Mouse (Mus musculus): ENCODE measurements around the gene Dyrk1b. TPM values are rescaled to one million over a fixed set of nuclear protein-coding genes. Genes with fewer than 3 reads are reported as not detected.

The Dyrk1b gene
- polyA plus RNA-seq, 2 experiments: 13.8 to 26.0 TPM

GRCm38 (mm10) chr7:28182320-28182719 is 3.1 kb downstream of the Dyrk1b start:
- Histone ChIP-seq H3K9ac (ENCODE audit: low read depth, low read length, severe bottlenecking) (no peak overlapping the region), H3K4me3 (replicated peaks; ENCODE audit: low read length) (no peak overlapping the region), H3K4me2 (replicated peaks; ENCODE audit: low read depth, low read length, severe bottlenecking) (no peak overlapping the region), H3K27me3 (ENCODE audit: control insufficient read depth, insufficient read depth, low read length) (no peaks in the 10 kb centered on the region), H3K36me3 (ENCODE audit: control insufficient read depth, insufficient read depth, low read length) (peaks cover 75% of the 10 kb centered on the region), H3K4me1 (ENCODE audit: control insufficient read depth, insufficient read depth, low read length) (peaks cover 5% of the 10 kb centered on the region; the same call in 1 of the 2 replicates), H3K9me3 (ENCODE audit: control insufficient read depth, low read length) (no peaks in the 10 kb centered on the region), H3K27ac (replicated peaks; ENCODE audit: low read depth, low read length) (no peak overlapping the region)
- WGBS: 95% methylated on average over 22 of the region's 22 CpGs
- TF ChIP-seq POLR2A (IDR thresholded peaks at IDR 0.05; ENCODE audit: borderline replicate concordance, extremely low read depth, insufficient read depth, insufficient read length): no peak
- ATAC-seq (ENCODE audit: low FRiP score, low read depth): no peak
- no peak for DNase-seq (ENCODE audit: low spot score)

DNA sequence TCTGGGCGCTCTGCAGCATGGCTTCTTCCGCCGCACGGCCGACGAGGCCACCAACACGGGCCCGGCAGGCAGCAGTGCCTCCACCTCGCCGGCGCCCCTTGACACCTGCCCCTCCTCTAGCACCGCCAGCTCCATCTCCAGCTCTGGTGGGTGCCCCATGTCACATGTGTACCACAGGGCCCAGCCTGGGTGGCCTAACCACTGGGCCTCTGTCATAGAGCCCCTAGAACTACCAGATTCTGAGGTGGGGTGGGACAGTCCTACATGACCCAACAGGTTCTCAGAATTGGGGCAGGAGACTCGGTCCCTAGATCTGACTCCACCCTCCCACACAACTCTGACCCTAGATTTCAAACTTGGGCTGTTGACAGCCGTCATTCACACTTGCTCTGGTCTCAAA is 6.6 kb downstream of the Dyrk1b start:
- Histone ChIP-seq H3K27me3 (ENCODE audit: control insufficient read depth, insufficient read depth, low read length) (no peaks in the 10 kb centered on the region), H3K27ac (replicated peaks; ENCODE audit: low read depth, low read length) (no peak overlapping the region), H3K4me2 (replicated peaks; ENCODE audit: low read depth, low read length, severe bottlenecking) (no peak overlapping the region), H3K4me3 (replicated peaks; ENCODE audit: low read length) (no peak overlapping the region), H3K4me1 (ENCODE audit: control insufficient read depth, insufficient read depth, low read length) (peaks cover 1% of the 10 kb centered on the region; the same call in 1 of the 2 replicates), H3K9ac (ENCODE audit: low read depth, low read length, severe bottlenecking) (no peak overlapping the region), H3K9me3 (ENCODE audit: control insufficient read depth, low read length) (no peaks in the 10 kb centered on the region), H3K36me3 (ENCODE audit: control insufficient read depth, insufficient read depth, low read length) (peaks cover 94% of the 10 kb centered on the region)
- no peak for DNase-seq (ENCODE audit: low spot score)
- WGBS: 96% methylated on average over 14 of the region's 14 CpGs
- no peak for ATAC-seq (ENCODE audit: low FRiP score, low read depth)
- no peak for TF ChIP-seq POLR2A (IDR thresholded peaks at IDR 0.05; ENCODE audit: borderline replicate concordance, extremely low read depth, insufficient read depth, insufficient read length)

- no peak for TF ChIP-seq POLR2A (IDR thresholded peaks at IDR 0.05; ENCODE audit: borderline replicate concordance, extremely low read depth, insufficient read depth, insufficient read length)
These were observed 7.4 kb downstream of the Dyrk1b start for GRCm38 (mm10) chr7:28186631-28187030.

DNA sequence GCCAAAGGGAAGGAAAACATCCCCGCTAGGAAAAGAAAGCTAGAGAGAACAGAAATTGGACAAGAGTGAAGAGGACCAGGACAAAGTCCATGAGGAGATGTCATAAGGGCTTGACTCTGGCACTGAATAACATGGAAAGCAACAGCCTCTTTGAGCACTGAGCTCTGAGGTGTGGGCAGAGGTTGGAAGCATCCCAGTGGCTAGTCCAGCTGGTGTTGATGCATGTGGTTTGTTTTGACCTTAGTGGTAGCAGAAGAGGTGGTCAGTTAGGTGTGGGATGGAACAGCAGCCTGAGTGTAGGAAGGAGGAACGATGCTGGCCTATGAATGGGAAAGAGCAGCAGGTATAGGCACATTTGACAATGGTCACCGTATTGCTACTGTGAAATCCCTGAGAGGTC is 12.2 kb downstream of the Dyrk1b start:
- DNase-seq (ENCODE audit: low spot score): no peak
- no peak overlapping the region for H3K27ac ChIP-seq (replicated peaks; ENCODE audit: low read depth, low read length)
- H3K4me1 ChIP-seq (ENCODE audit: control insufficient read depth, insufficient read depth, low read length): no peaks in the 10 kb centered on the region
- no peak overlapping the region for H3K4me3 ChIP-seq (replicated peaks; ENCODE audit: low read length)
- no peak overlapping the region for H3K9ac ChIP-seq (ENCODE audit: low read depth, low read length, severe bottlenecking)
- TF ChIP-seq POLR2A (IDR thresholded peaks at IDR 0.05; ENCODE audit: borderline replicate concordance, extremely low read depth, insufficient read depth, insufficient read length): no peak
- no peak overlapping the region for H3K4me2 ChIP-seq (replicated peaks; ENCODE audit: low read depth, low read length, severe bottlenecking)
- ATAC-seq (ENCODE audit: low FRiP score, low read depth): no peak
- H3K36me3 ChIP-seq (ENCODE audit: control insufficient read depth, insufficient read depth, low read length): peaks cover 79% of the 10 kb centered on the region
- no peaks in the 10 kb centered on the region for H3K27me3 ChIP-seq (ENCODE audit: control insufficient read depth, insufficient read depth, low read length)
- 90% methylated on average over 3 of the region's 3 CpGs for WGBS
- no peaks in the 10 kb centered on the region for H3K9me3 ChIP-seq (ENCODE audit: control insufficient read depth, low read length)

More at GRCm38 (mm10) chr7:28186631-28187030, 7.4 kb downstream of the Dyrk1b start:
- Histone ChIP-seq H3K36me3 (ENCODE audit: control insufficient read depth, insufficient read depth, low read length) (peaks cover 96% of the 10 kb centered on the region), H3K4me3 (replicated peaks; ENCODE audit: low read length) (no peak overlapping the region), H3K9ac (ENCODE audit: low read depth, low read length, severe bottlenecking) (no peak overlapping the region), H3K27me3 (ENCODE audit: control insufficient read depth, insufficient read depth, low read length) (no peaks in the 10 kb centered on the region), H3K9me3 (ENCODE audit: control insufficient read depth, low read length) (no peaks in the 10 kb centered on the region), H3K4me1 (ENCODE audit: control insufficient read depth, insufficient read depth, low read length) (no peaks in the 10 kb centered on the region), H3K27ac (replicated peaks; ENCODE audit: low read depth, low read length) (no peak overlapping the region), H3K4me2 (replicated peaks; ENCODE audit: low read depth, low read length, severe bottlenecking) (no peak overlapping the region)
- no peak for DNase-seq (ENCODE audit: low spot score)
- no peak for ATAC-seq (ENCODE audit: low FRiP score, low read depth)
- 91% methylated on average over 8 of the region's 8 CpGs for WGBS

DNA sequence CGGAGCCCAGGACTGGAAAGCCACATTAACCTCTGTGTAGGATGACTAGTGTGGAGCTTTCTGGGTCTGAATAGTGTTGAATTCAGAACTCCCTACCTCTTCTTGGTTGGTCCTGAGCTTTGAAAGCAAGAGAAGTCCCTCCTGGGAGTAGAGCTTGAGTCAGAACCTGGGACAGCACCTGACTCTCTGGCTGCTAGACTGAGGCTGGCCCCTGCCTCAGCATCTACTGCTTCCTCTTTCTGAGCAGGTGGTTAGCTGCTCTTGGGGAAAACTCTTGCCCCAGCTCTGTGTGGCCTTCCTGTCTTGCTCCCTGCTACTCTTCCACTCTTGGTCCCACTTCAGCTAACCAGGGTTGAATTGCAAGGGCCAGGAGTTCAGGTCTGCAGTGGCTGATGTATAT is 12.6 kb downstream of the Dyrk1b start:
- Histone ChIP-seq H3K36me3 (ENCODE audit: control insufficient read depth, insufficient read depth, low read length) (peaks cover 75% of the 10 kb centered on the region), H3K9me3 (ENCODE audit: control insufficient read depth, low read length) (no peaks in the 10 kb centered on the region)
- TF ChIP-seq POLR2A (IDR thresholded peaks at IDR 0.05; ENCODE audit: borderline replicate concordance, extremely low read depth, insufficient read depth, insufficient read length): no peak

More for the DNA sequence above, 12.6 kb downstream of the Dyrk1b start:
- DNase-seq (ENCODE audit: low spot score) (no peak), ATAC-seq (ENCODE audit: low FRiP score, low read depth) (no peak)
- Histone ChIP-seq H3K4me3 (replicated peaks; ENCODE audit: low read length) (no peak overlapping the region), H3K9ac (ENCODE audit: low read depth, low read length, severe bottlenecking) (no peak overlapping the region), H3K4me1 (ENCODE audit: control insufficient read depth, insufficient read depth, low read length) (no peaks in the 10 kb centered on the region), H3K27me3 (ENCODE audit: control insufficient read depth, insufficient read depth, low read length) (no peaks in the 10 kb centered on the region), H3K4me2 (replicated peaks; ENCODE audit: low read depth, low read length, severe bottlenecking) (no peak overlapping the region), H3K27ac (replicated peaks; ENCODE audit: low read depth, low read length) (no peak overlapping the region)
- 90% methylated on average over 1 of the region's 1 CpGs for WGBS
